Mouse (Mus musculus): ENCODE data around the gene Adh6b.

Adh6b gene

GRCm38 (mm10) chr3:138341471-138341870 lies at the start of gene Adh6b:
Adh6b (plus strand) TSS chr3:138341775.
- no peak for DNase-seq (ENCODE audit: low spot score in 2 of 2)

- no peak for DNase-seq (ENCODE audit: low spot score in 2 of 2)
Measured at GRCm38 (mm10) chr3:138293298-138293895, 48.2 kb upstream of the Adh6b start.

GRCm38 (mm10) chr3:138300130-138300529 lies 41.4 kb upstream of the Adh6b start:
- DNase-seq (ENCODE audit: low spot score in 2 of 2), result no peak

GRCm38 (mm10) chr3:138302676-138303075 lies 38.9 kb upstream of the Adh6b start:
- no peak for DNase-seq (ENCODE audit: low spot score in 2 of 2)

- no peak for DNase-seq (ENCODE audit: low spot score in 2 of 2)
Measured at GRCm38 (mm10) chr3:138303771-138304488, 37.6 kb upstream of the Adh6b start.

GRCm38 (mm10) chr3:138304489-138304871 lies 37.1 kb upstream of the Adh6b start:
- no peak for DNase-seq (ENCODE audit: low spot score in 2 of 2)

- DNase-seq (ENCODE audit: low spot score in 2 of 2), result no peak
Measured at GRCm38 (mm10) chr3:138305486-138306289, 35.9 kb upstream of the Adh6b start.

GRCm38 (mm10) chr3:138306290-138306683 lies 35.3 kb upstream of the Adh6b start:
- no peak for DNase-seq (ENCODE audit: low spot score in 2 of 2)

- DNase-seq (ENCODE audit: low spot score in 2 of 2), result no peak
Measured at GRCm38 (mm10) chr3:138309910-138310309, 31.7 kb upstream of the Adh6b start.

GRCm38 (mm10) chr3:138311015-138311414 lies 30.6 kb upstream of the Adh6b start:
- DNase-seq (ENCODE audit: low spot score in 2 of 2), result no peak

- DNase-seq (ENCODE audit: low spot score in 2 of 2), result no peak
Measured at GRCm38 (mm10) chr3:138312965-138313364, 28.6 kb upstream of the Adh6b start, which contains the start of gene Adh6a. Adh6a (plus strand) TSS chr3:138313286.

- no peak for DNase-seq (ENCODE audit: low spot score in 2 of 2)
Measured at GRCm38 (mm10) chr3:138316908-138317472, 24.6 kb upstream of the Adh6b start.

GRCm38 (mm10) chr3:138325001-138325400 lies 16.6 kb upstream of the Adh6b start:
- no peak for DNase-seq (ENCODE audit: low spot score in 2 of 2)

GRCm38 (mm10) chr3:138325466-138325865 lies 16.1 kb upstream of the Adh6b start:
- DNase-seq (ENCODE audit: low spot score in 2 of 2), result no peak

GRCm38 (mm10) chr3:138333910-138334309 lies 7.7 kb upstream of the Adh6b start:
- DNase-seq (ENCODE audit: low spot score in 2 of 2), result no peak

GRCm38 (mm10) chr3:138334320-138334719 lies 7.3 kb upstream of the Adh6b start:
- no peak for DNase-seq (ENCODE audit: low spot score in 2 of 2)

GRCm38 (mm10) chr3:138335566-138335965 lies 6.0 kb upstream of the Adh6b start:
- no peak for DNase-seq (ENCODE audit: low spot score in 2 of 2)

- DNase-seq (ENCODE audit: low spot score in 2 of 2), result no peak
Measured at GRCm38 (mm10) chr3:138336104-138336754, 5.3 kb upstream of the Adh6b start.

- DNase-seq (ENCODE audit: low spot score in 2 of 2), result no peak
Measured at GRCm38 (mm10) chr3:138347041-138347440, 5.5 kb downstream of the Adh6b start.

- DNase-seq (ENCODE audit: low spot score in 2 of 2), result no peak
Measured at GRCm38 (mm10) chr3:138352012-138352809, 10.6 kb downstream of the Adh6b start.

- no peak for DNase-seq (ENCODE audit: low spot score in 2 of 2)
Measured at GRCm38 (mm10) chr3:138358856-138359255, 17.3 kb downstream of the Adh6b start.
